Mouse (Mus musculus) large intestine, adult 2 months (tissue): ENCODE data around the gene Apoa2. TPM values are rescaled to one million over a fixed set of nuclear protein-coding genes. Genes with fewer than 3 reads are reported as not detected.
A peak's percentile ranks its signal among the peaks of the same experiment; 100 is the strongest.
"Not testable (repeated sequence)": the region's sequence is repeated elsewhere in the genome, so short reads cannot be mapped to it uniquely, and the experiment has no call there.

ENCODE experiments used
- DNase-seq: peaks from one replicate; pipeline ENCODE4 v3.0.0-alpha.2; 2012; ENCODE audit warnings: low read depth, low spot score
- WGBS: fragments of 180-500 bp; shearing (Covaris S2); methylation state at CpG from one replicate; pipeline ENCODE4 v1.1.7; 2018; 5-methylcytosine and 5-hydroxymethylcytosine counted together
- polyA plus RNA-seq: library from polyadenylated mRNA; depleted of rRNA; stranded (reverse); fragments of >200 nt; gene quantifications from 2 replicates; pipeline ENCODE4 v1.2.3, GENCODE M21; 2012

The Apoa2 gene
- polyA plus RNA-seq, 1 experiment, result 0.50 TPM

DNA sequence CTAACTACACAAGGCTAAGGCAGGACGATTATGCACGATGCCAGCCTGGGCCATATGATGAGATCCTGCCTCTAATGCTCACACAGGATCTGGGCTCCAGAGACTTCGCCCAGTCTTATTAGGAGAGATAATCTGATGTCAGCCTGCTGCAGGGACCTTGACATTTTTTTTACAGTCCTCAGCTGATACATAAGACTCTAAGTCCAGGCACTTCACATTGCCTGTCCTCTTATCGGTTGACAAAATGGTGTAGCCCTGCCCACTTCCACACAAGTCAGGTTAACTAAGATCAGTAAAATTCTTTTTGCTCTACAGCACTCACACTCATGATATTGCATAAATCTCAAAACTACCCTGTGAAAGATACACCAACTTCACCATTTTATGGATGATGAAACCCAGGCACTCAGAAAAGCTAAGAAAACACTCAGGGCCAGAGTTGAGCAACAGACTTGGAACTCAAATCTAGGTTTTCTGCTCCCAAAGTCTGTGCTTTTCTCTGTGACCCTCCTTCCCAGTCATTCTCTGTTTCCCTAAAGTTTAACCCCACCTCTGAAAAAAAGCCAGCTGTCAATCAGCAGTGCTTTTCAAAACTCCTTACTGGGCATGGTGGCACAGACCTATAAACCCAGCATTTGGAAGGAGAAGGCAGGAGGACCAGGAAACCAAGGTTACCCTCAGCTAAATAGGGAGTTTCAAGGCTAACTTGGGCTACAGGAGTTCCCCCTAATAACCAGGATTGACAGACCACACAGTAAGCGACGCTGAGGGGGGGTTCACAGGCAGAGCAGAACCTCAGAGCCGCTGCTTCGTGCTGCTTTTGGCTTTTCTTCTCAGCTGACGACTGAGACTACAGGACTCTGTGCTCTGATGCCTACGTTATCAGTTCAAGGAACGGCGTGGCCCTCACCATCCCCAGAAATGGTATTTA is 8.2 kb downstream of the Apoa2 start:
- WGBS, result 75% methylated on average over 12 of the region's 12 CpGs
- no peak for DNase-seq

DNA sequence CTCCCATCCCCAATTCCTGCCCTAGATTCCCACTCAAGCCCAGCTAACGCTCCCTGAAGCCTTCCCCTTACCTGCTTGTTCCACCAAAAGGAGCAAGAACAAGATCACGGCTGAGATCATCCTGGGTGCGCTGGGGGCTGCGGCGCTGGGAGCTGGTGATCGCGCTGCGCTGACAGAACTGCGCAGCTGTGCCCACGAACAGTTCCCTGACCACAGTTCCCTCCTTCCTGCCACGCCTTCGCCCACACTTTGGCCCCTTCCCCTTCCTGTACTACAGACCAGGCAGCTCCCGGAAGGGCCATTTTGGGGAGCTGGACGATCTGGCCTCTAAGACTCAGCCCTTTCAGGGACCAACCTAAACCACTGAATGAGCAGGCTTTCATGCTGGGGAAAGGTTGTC is 9.3 kb downstream of the Apoa2 start, which contains the start of gene Fcer1g:
TSS of gene Fcer1g (minus strand) at position 240 of the 400 bp plus-strand sequence.
- DNase-seq, result no peak
- WGBS, result 85% methylated on average over 14 of the region's 14 CpGs

DNA sequence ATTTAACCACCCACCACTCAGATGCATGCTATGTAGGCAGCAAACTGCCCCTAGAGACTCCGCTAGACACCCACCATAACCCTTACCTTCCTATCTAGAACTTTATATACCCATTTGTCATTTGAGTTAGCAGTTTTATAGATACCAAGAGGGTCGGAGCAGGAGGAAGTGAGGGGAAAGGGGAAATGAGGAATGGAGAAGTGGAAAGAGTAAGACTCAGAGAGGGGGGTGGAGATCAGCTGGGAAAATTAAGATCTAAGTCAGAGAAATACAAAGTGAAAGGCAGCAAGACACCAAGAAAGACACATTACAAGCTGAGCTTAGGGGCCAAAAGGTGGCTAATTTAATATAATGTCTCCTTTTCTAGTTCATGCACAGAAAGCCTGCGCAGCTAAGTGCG is 9.7 kb downstream of the Apoa2 start:
- WGBS, result 75% methylated on average over 4 of the region's 4 CpGs
- no peak for DNase-seq

DNA sequence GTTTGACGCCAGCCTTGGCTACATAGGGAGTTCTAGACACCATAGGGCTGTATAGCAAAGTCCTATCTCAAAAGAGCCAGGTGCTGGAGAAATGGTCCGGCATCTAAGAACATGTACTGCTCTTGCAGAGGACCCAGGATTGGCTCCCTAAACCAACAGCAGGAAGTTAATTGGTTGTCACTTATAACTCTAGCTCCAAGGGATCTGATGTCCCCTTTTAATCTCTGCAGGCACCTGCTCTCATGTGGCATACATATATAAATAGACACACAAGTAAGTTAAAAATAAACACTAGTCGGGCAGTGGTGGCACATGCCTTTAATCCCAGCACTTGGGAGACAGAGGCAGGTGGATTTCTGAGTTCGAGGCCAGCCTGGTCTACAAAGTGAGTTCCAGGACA is 10.9 kb downstream of the Apoa2 start:
- WGBS, result 74% methylated on average over 4 of the region's 4 CpGs
- DNase-seq, result no peak

DNA sequence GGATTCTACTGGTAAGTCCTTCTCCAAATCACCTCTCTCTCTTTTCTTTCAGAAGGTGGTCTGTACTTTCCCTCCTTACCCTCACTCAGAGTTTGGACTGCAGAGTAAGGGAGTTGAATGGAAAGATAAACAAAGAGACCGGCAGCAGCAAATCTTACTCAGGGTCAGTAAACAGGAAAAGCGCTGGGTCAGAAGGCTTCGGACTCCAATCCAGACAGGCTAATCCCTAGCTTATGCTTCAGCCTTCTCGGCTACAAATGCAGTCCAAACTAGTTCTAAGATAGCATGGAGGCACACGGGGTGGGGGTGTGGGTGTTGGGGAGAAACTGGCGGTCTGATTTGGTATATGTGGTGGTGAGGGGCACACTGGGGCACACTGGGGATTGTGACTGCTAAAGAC is 12.6 kb downstream of the Apoa2 start:
- WGBS, result 75% methylated on average over 6 of the region's 6 CpGs
- DNase-seq, result no peak

DNA sequence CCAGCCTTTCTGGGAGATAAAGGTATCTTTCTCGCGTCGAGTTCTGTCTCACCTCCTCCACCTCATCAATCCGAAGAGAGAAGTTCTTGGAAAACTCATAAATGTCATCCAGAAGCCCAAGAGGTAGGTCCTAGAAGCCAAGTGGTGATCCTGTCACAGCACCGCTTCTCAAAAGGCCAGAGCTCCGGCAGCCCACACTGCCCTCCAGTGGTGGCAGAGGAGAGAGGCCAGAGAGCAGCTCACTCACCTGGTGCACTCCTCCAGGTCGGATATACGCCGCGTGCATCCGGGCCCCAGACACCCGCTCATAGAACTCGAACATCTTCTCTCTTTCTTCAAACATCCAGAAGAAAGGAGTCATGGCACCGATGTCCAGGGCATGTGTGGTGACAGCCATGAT is 13.6 kb downstream of the Apoa2 start:
- 63% methylated on average over 14 of the region's 14 CpGs for WGBS
- no peak for DNase-seq

DNA sequence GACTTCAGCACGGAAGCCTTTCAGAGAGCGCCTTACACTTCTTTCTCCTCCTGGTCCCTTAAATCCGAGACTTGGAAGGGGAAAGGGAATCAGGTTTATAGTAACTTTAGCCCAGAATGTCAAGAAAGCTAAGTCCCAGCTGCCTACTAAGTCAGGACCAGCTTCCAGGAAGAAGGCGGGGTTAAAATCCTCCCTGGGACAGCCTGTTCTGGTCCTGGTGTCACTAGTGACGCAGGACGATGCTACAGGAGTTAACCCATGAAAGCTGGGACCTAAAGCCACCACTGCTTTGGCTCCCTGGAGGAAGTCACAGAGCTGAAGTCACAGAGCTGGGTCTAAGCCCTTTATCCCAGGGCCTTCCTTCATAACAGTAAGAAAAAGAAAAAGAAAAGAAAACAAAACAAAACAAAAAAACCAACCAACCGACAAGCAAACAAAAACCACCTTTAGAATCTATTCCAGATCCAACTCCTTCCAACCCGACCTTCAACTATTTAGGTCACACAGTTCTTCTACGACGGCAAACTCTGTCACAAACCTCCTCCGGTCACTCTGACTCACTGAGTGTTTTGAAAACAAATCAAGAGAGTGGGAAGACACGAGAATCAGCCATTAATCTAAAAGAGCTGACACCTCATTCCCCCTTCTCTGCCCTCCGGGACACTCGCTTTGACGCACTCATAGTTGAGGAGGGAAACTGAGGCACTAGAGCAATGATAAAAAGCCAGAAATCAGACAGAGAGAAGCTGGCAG is 15.3 kb downstream of the Apoa2 start:
- DNase-seq, result no peak
- WGBS, result 66% methylated on average over 15 of the region's 15 CpGs

DNA sequence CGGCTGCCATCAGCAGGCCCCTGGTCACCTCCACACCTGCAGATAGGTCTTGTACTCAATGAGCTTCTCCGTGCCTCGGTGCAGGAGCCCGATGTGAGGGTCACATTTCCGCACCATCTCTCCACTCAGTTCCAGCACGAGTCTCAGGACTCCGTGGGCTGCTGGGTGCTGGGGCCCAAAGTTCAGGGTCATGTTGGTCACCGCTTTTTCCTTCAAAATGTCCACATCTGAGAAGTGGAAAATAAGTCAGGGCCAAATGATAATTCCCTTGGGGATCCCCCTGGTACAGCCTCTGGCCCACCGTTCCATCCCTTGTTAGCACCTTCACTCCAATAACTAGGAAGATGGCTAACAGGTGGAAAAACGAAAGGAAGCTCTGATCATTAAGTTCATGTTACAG is 16.1 kb downstream of the Apoa2 start:
- 91% methylated on average over 10 of the region's 10 CpGs for WGBS
- DNase-seq, result no peak

DNA sequence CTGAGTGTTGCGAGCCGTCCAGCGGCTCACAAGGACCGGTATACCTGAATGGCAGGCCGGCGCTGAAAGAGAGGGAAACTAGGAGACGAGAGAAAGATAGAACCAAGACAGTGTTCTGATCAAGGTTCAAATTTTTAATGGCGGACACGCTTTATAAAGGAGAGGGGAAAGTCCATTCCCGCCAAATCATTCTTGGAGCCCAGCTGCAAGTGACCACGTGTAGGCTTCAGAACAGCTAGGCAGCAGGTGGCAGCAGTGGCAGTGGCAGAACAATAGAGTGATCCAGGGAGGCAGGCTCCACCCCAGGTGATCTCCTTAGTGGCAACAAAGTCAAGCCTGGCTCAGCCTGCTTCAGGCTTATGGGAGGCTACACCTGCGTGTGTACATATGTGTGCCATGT is 17.1 kb downstream of the Apoa2 start:
- not testable (repeated sequence) for DNase-seq
- 56% methylated on average over 12 of the region's 12 CpGs for WGBS

DNA sequence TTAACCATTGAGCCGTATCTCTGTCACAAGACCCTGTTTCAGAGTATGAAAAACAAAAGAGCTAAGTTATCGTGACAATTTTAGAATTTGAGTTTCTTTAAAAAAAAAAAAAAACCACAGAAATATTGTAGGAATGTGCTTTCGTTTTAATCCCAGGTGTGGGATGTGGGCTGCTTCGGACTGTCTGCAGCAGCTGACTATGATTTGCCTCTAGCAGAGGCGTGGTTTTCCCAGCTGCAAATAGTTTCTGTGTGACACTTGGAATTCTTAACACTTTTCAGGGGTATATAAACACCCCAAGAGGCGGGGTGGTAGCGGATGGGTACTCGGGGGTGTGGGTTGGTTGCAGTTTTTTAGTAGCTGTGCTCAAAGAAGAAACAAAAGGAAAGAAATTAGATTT is 20.5 kb downstream of the Apoa2 start:
- no peak for DNase-seq
- 82% methylated on average over 8 of the region's 8 CpGs for WGBS

DNA sequence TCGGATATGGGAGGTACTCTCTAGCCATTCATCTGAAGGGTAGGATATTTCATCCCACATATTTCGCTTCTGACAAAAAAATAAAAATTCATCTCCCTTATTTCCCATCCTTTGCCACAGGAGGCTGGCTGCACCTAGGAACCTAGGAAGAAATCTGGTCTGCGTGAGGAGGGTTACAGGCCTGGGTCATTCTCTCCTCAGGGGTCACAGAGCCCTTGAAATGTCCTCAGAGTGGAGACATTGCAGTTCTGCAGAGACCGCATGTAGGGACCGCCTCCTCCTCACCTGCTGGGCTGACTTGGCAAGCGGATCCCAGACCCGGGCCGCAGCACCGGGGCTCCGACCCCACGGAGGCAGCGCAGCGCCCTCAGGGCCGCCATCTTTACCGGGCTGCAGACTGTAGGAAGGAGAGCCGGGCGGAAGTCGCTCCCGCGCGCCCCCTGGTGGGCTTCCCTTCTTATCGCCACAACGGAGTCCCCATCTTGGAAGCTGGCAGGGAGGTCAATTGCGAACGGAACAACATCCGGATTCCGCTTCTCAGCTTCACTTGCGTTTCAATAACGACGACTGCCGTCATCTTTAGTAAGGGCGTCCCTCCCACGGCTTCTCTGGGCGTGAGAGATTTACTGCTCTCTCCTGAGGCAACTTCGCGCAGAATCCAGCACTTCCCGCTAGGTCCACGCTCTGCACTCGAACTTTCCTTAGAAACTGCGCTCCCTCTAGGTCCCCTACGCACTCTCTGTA is 22.0 kb downstream of the Apoa2 start:
- DNase-seq, result peak; percentile 97
- 0% methylated on average over 41 of the region's 41 CpGs for WGBS

DNA sequence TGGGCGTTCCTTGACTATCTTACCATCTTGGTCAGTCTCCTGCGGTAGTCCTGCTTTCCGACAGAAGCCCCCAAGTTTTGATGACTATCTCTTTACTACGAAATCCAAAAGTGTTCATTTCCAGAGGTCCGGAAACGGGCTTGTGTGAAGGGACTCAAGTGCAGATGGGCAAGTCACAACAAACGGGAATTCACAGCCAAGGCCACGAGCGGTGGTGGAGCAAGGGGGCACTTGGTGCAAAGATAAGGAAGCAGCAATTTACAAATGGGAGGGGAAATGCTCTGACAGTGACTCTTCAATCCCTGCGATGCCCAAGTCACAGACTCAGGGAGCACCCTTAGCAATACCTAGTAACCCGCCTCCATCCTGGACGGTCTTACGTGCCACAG is 22.6 kb downstream of the Apoa2 start:
- DNase-seq, result no peak
- WGBS, result 5% methylated on average over 13 of the region's 13 CpGs

DNA sequence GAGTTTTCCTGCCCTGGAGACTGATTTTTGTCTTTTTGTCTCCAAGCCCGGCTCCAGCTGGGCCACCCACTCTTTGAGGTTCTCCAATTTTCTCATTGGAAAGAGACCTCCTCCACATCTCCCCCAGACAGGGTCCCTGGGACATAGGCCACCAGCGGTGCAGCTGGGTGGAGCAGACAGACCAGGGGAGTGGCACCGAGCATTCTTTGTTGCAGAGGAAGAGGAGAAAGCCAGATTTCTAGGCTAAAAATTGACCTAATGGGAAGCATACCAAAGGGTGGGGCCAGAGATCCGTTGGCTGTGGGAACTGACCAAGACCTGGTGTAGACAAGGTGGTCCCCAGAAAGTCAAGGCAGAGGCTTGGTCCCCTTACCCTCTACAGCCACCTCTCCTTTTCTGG is 23.1 kb downstream of the Apoa2 start:
- 20% methylated on average over 4 of the region's 4 CpGs for WGBS

DNA sequence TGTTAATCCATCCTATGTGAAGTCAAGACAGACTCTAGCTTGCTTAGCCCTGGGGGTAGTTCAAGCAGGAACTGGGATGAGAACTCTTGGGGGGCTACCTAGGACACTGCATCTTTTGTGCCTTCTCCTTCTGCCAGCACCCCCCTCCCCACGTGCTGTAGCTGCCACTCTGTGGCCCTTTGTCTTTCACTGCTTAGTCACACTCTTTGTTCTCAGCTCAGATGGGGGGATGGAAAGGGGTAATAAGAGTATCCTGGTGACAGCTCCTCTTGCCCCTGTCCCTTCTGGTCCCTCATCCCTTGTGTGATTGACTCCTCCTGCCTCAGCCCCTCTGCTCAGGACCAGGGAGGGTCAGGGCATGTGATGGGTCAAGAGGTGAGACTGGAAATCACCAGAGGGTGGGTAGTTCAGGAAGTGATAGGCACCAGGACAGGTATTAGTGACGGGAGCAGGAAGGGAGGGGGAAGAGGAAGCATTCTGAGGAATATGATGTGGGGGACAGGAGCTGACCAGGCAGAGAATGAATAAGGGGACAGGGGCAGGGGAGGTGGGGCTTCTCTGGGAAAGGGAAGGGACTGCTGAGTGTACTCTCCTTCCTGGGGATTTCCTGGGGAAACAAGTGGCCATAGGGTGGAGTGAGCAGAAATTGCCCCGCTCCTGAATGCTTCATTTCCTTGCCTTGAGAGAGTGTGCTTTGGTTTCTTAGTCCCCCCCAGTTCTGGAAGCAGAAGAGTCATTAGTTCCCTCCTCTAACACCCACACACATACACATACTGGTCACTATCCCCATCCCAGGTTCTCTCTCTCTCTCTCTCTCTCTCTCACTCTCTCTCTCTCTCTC is 23.8 kb downstream of the Apoa2 start:
- no peak for DNase-seq
- 56% methylated on average over 3 of the region's 3 CpGs for WGBS

More for the DNA sequence above, 23.1 kb downstream of the Apoa2 start:
- DNase-seq, result no peak

DNA sequence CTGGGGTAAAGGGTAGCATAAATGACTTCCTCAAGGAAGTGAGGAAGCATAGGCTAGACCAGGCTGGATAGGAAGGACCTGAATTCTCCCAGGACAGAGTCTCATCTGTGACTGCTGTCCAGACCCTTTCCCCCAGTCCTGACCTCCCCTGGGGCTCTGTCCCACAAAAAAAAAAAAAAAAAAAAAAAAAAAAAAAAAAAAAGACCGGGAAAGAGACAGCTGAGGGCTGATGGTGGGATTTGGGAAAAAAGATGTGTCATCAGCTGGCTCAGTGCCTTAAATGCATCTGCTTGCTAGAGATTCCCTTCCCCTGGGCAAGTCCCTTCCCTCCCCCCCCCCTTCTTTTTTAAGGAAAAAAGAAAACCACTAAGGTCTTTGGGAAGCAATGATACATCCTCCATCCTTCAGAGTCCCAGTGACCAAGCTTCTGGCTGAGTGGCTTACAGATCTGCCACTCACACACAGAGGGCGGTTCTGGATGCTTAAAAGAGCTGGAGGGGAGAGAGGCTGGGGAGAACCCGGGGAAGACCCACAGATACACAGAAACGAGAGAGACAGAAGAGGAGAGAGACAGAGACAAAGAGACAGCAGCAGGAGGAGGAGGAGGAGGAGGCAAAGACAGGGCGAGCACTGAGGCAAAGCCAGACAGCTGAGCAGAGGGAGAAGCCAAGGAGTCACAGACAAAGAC is 25.2 kb downstream of the Apoa2 start, which contains the start of gene Adamts4:
TSS of gene Adamts4 (plus strand) at position 509 of the 688 bp plus-strand sequence.
- no peak for DNase-seq
- WGBS, result 33% methylated on average over 5 of the region's 5 CpGs

DNA sequence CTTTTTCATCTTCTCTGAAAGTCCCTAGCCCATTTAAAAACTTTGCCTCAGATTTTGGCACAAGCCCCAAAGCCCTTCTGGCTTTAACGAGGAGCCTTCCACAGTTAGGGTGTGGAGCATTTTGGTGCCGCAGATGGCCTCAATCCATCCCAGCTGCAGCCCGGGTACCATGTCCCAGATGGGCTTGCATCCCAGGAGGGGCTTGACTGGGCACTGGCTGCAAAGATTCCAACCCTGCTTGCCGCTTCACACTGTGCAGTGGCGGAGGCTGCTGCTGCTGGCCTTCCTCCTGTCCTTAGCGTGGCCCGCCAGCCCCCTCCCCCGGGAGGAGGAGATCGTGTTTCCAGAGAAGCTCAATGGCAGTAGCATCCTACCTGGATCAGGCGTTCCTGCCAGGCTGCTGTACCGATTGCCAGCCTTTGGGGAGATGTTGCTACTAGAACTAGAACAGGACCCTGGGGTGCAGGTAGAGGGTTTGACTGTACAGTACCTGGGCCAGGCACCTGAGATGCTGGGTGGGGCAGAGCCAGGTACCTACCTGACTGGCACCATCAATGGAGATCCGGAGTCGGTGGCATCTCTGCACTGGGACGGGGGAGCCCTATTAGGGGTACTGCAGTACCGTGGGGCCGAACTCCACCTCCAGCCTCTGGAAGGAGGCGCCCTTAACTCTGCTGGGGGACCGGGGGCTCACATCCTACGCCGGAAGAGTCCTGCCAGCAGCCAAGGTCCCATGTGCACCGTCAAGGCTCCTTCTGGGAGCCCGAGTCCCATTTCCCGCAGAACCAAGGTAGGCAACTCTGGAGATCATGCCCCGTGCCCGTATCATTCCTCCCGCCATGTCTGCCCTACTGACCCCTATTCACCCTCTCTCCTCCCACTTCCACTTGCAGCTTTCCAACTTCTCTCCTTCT is 26.1 kb downstream of the Apoa2 start, which contains the start of gene Ndufs2:
TSS of gene Ndufs2 (minus strand) at position 709 of the 914 bp plus-strand sequence.
- no peak for DNase-seq

DNA sequence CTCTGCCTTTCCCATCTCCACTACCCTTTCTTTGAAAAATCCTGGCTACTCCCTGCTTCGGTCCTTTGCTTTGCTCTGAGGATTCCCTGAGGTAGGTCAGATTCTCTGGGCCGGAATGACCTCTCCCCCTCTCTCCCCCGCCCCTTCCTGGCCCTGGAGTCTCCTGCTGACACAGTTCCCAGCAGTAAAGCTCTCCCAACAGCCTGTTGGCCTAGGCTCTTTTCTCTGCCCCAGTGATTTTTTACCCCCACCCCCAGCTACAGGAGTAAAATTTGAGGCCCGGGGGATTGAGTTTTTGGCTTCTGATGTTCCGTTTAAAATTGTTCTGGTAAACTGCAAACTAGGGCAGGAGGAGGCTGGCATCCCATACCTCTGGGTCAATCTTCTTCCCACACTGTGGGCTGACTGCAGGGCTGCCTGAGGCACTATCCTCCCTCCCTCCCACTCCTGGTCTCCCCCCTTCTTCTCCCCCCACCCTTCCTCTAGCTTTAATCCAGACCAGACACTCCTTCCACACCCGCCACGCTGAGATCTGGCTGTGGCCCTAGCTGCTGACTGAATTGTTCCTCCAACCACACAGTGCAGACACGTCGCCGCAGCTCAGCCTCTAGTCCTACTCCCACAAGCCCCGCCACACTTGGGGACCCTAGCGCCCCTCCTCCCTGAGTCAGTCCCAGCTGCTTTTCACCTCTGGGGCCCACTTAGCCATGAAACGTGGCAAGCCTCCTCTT is 26.9 kb downstream of the Apoa2 start:
- DNase-seq, result no peak
- 49% methylated on average over 13 of the region's 13 CpGs for WGBS

More for the DNA sequence above, 26.1 kb downstream of the Apoa2 start, which contains the start of gene Ndufs2:
- WGBS, result 33% methylated on average over 26 of the region's 26 CpGs
